ENCODE assay signal across 34 mouse cellular contexts in genomic region chr6:83614469-83614868, GRCm38 (mm10). TPM values are rescaled to one million over a fixed set of nuclear protein-coding genes. Genes with fewer than 3 reads are reported as not detected.
A peak's percentile ranks its signal among the peaks of the same experiment; 100 is the strongest.
DNase-seq lines count a peak whose midpoint lies in the region; ATAC-seq lines count a peak whose summit lies in the region.
"Had no signal": no experiment of that assay in that cellular context is flagged by ENCODE, and none has a peak within 500 bp of the region (broad histone marks: within the 10 kb centered on the region; RNA-seq: fewer than 3 reads in every experiment).

No protein-coding gene starts in this region.

- intact Hi-C loops in heart, postnatal 36 days (cut with DNase I) = no loop called here

- H3K4me1 ChIP-seq in heart, embryonic 11.5 days (ENCODE audit: control insufficient read depth, insufficient read depth, low read length) = 0 out of 2 replicates have a peak, but pooled peaks cover 2% of the 10 kb centered on the region
- peaks cover 10% of the 10 kb centered on the region for H3K4me1 ChIP-seq in limb, embryonic 10.5 days
- H3K4me1 ChIP-seq: hindbrain, embryonic 10.5 days had no signal

- no peak overlapping the region for H3K9ac ChIP-seq in heart, embryonic 11.5 days (ENCODE audit: low read depth, low read length)
- H3K9ac ChIP-seq: embryonic facial prominence, embryonic 15.5 days; forebrain, postnatal 0 days; hindbrain, embryonic 14.5 days had no signal

- no peak for DNase-seq in heart, adult 9 months (ENCODE audit: low spot score in 2 of 2)
- DNase-seq in heart, postnatal 4 days = peak; percentile 6
- no peak for DNase-seq in heart, postnatal 36 days
- peak; percentile 25 for DNase-seq in limb, embryonic 10.5 days (ENCODE audit: low spot score)
- DNase-seq: adrenal gland, adult 2 months; adrenal gland, postnatal 25 days; cerebellum, adult 11-12 months; cerebellum, adult 8-10 months; cerebellum, postnatal 10 days; cerebellum, postnatal 36 days; embryo, embryonic 11 days; forebrain, postnatal 0 days; gastrocnemius, adult 2 months; gastrocnemius, postnatal 14 days; heart, postnatal 14 days; kidney, adult 18-20 months had no signal

- no peaks in the 10 kb centered on the region; the same call in 1 of the 2 replicates for H3K27me3 ChIP-seq in heart, embryonic 11.5 days (ENCODE audit: control insufficient read depth, insufficient read depth, low read length)
- no peaks in the 10 kb centered on the region for H3K27me3 ChIP-seq in limb, embryonic 10.5 days (ENCODE audit: low read depth, poor library complexity, severe bottlenecking)

- H3K4me3 ChIP-seq in heart, embryonic 11.5 days (ENCODE audit: low read depth, low read length) = no peak overlapping the region
- H3K4me3 ChIP-seq in limb, embryonic 10.5 days = no peak overlapping the region
- H3K4me3 ChIP-seq: embryonic facial prominence, embryonic 15.5 days; gastrocnemius, adult 2 months; heart, embryonic 10.5 days; hindbrain, embryonic 10.5 days had no signal

- H3K36me3 ChIP-seq in heart, embryonic 11.5 days (ENCODE audit: control insufficient read depth, insufficient read depth, low read length) = no peaks in the 10 kb centered on the region
- no peaks in the 10 kb centered on the region for H3K36me3 ChIP-seq in limb, embryonic 10.5 days
- H3K36me3 ChIP-seq: embryonic facial prominence, embryonic 15.5 days; heart, embryonic 10.5 days; hindbrain, embryonic 10.5 days had no signal

- no peak overlapping the region for H3K27ac ChIP-seq in heart, embryonic 11.5 days (ENCODE audit: low read depth, low read length)
- H3K27ac ChIP-seq in limb, embryonic 10.5 days = no peak overlapping the region
- H3K27ac ChIP-seq: embryonic facial prominence, embryonic 15.5 days; gastrocnemius, adult 2 months; heart, embryonic 10.5 days; hindbrain, embryonic 10.5 days; hindbrain, embryonic 14.5 days; hindbrain, postnatal 0 days had no signal

- 0 out of 2 replicates have a peak, but pooled peaks have one; percentile 55 for ATAC-seq in heart, embryonic 11.5 days (replicated peaks; ENCODE audit: insufficient number of reproducible peaks, low FRiP score, low TSS enrichment)
- 0 out of 2 replicates have a peak, but pooled peaks have one; percentile 9 for ATAC-seq in neutrophil, adult 5-6 weeks (ENCODE audit: extremely low read depth, insufficient number of reproducible peaks, low FRiP score, poor library complexity, severe bottlenecking)
- ATAC-seq: CD4-positive, CD25-positive, alpha-beta regulatory T cell, adult 4 months; forebrain, embryonic 14.5 days; forebrain, postnatal 0 days; hindbrain, postnatal 0 days; inflammation-experienced regulatory T-cells, adult 6 months; intestine, embryonic 16.5 days had no signal

- H3K4me2 ChIP-seq in heart, embryonic 11.5 days = no peak overlapping the region
- H3K4me2 ChIP-seq: embryonic facial prominence, embryonic 15.5 days; hindbrain, embryonic 14.5 days had no signal

- WGBS in heart, embryonic 11.5 days (ENCODE audit: insufficient replicate concordance) = 87% methylated on average over 4 of the region's 4 CpGs
- WGBS in limb, embryonic 10.5 days = 87% methylated on average over 4 of the region's 4 CpGs

- H3K9me3 ChIP-seq in heart, embryonic 11.5 days (replicated peaks; ENCODE audit: control insufficient read depth, low read length) = no peaks in the 10 kb centered on the region
- H3K9me3 ChIP-seq in limb, embryonic 10.5 days (replicated peaks) = no peaks in the 10 kb centered on the region
- H3K9me3 ChIP-seq: embryonic facial prominence, embryonic 15.5 days; heart, embryonic 10.5 days; hindbrain, embryonic 10.5 days had no signal

RNA-seq across cellular contexts. Expression of gene Clec4f, which starts 41.5 kb away (rescaled TPM):
- polyA plus RNA-seq in heart, embryonic 11.5 days (2014; fragmentation: Nextera tagmentation; extraction: Ambion mirVana) = 0.19 TPM in 1 of 2 replicates, not detected in the other
- total RNA-seq in heart, postnatal 4 days (2021) = not detected
- not detected for total RNA-seq in heart, postnatal 36 days (2021)
- not detected in 2 replicates for polyA plus RNA-seq in limb, embryonic 10.5 days (2016; fragmentation: Nextera tagmentation; extraction: Ambion mirVana)
- total RNA-seq in neutrophil, adult 5-6 weeks (2017) = not detected in 2 replicates
- total RNA-seq: adrenal gland, postnatal 25 days; forebrain, postnatal 0 days; gastrocnemius, adult 2 months; gastrocnemius, postnatal 14 days; heart, postnatal 14 days; MEL had no signal
- polyA plus RNA-seq: adrenal gland, adult 2 months; brain, embryonic 14.5 days; C2C12; CD4-positive, CD25-positive, alpha-beta regulatory T cell, adult 4 months; cortical plate, adult 2 months; embryonic facial prominence, embryonic 11.5 days; embryonic facial prominence, embryonic 15.5 days; forebrain, embryonic 11.5 days; forebrain, embryonic 14.5 days; frontal cortex, adult 2 months; heart, embryonic 10.5 days; hindbrain, embryonic 10.5 days; hindbrain, embryonic 14.5 days; hindbrain, postnatal 0 days; inflammation-experienced regulatory T-cells, adult 6 months had no signal

RNA-seq across cellular contexts. Expression of gene Stambp, which starts 41.9 kb away (rescaled TPM):
- polyA plus RNA-seq in heart, embryonic 11.5 days (2014; fragmentation: Nextera tagmentation; extraction: Ambion mirVana) = 24.9 and 30.0 TPM in 2 replicates
- total RNA-seq in heart, postnatal 4 days (2021) = 10 to 100 TPM; 16.0 to 18.4 TPM
- total RNA-seq in heart, postnatal 36 days (2021) = 10 to 100 TPM; 11.9 to 13.8 TPM
- polyA plus RNA-seq in limb, embryonic 10.5 days (2016; fragmentation: Nextera tagmentation; extraction: Ambion mirVana) = 13.0 and 16.5 TPM in 2 replicates
- total RNA-seq in neutrophil, adult 5-6 weeks (2017) = 3.8 and 4.8 TPM in 2 replicates

Comparison
In these comparisons a context has a peak if more than half of its experiments do, and no peak if none do; other contexts are left out.
1. DNase-seq: peak in heart, postnatal 4 days (single experiment) and limb, embryonic 10.5 days (single experiment); none in heart, adult 9 months (0 of 2) and heart, postnatal 36 days (0 of 2).